Mouse (Mus musculus) WW6 (cell line): ENCODE measurements at regions not wholly inside any gene's neighbourhood (a gene's known extent, or its start where the extent isn't known, plus 50 kb on each side); places are given as distances from the start of the nearest gene placed in this dataset.
A peak's percentile ranks its signal among the peaks of the same experiment; 100 is the strongest.

Experiments used
- DNase-seq: peaks from one replicate; pipeline ENCODE4 v3.0.0-alpha.2; 2013; ENCODE audit warnings: low read depth, low spot score

GRCm38 (mm10) chr16:12359116-12359515 is 375.2 kb downstream of the Shisa9 start:
- DNase-seq: peak; percentile 9

GRCm38 (mm10) chr16:12389545-12389944 is 405.6 kb downstream of the Shisa9 start:
- no peak for DNase-seq

GRCm38 (mm10) chr16:12435697-12436221 is 451.8 kb downstream of the Shisa9 start:
- DNase-seq: no peak

GRCm38 (mm10) chr16:12438622-12439021 is 454.7 kb downstream of the Shisa9 start:
- DNase-seq: no peak

DNA sequence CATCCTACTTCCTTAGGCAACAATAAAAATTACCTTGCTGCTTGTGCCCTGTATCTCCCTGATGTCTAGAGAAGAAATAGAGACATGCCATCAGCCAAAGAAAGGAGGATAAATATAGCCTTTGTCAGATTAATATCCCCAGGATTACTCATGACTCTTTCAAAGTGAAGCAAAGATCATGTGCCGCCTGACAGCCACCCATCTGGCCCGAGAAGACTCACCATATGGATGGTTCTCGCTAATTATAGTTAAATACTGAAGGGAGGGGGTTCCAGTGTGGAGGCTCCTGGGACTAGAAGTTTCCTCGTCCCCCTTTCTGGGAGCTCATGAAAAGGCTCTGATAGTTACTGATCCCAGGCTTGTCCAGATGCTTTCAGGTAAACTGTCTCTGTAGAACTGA is 470.9 kb downstream of the Shisa9 start:
- no peak for DNase-seq
